Mouse (Mus musculus): ENCODE measurements at regions not wholly inside any gene's neighbourhood (a gene's known extent, or its start where the extent isn't known, plus 50 kb on each side); places are given as distances from the start of the nearest gene placed in this dataset.

DNA sequence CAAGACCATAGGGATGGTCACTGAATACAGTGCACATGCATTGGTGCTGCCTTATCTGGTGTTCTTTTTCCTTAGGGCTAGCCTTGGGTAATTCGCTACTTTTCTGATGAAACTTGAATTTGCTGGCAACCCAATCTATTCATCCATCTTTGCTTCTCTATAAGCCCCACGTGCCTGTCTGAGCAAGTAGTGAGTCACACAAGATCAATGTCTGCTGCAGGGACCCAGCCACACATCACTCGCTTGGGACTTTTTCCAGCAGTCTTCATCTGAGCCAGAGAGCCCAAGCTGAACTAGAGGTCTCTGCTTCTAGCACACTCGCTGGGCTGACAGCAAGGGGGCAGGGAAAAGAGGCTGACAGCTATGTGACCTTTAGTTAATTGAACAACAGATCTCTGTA, 464.3 kb upstream of the Nmur2 start:
- Histone ChIP-seq H3K4me2 (replicated peaks; ENCODE audit: low read depth, low read length, severe bottlenecking) (no peak overlapping the region), H3K27ac (replicated peaks; ENCODE audit: low read depth, low read length) (no peak overlapping the region), H3K4me3 (replicated peaks; ENCODE audit: low read length) (no peak overlapping the region), H3K27me3 (ENCODE audit: control insufficient read depth, insufficient read depth, low read length) (no peaks in the 10 kb centered on the region), H3K9me3 (ENCODE audit: control insufficient read depth, low read length) (no peaks in the 10 kb centered on the region), H3K9ac (ENCODE audit: low read depth, low read length, severe bottlenecking) (no peak overlapping the region), H3K4me1 (ENCODE audit: control insufficient read depth, insufficient read depth, low read length) (no peaks in the 10 kb centered on the region), H3K36me3 (ENCODE audit: control insufficient read depth, insufficient read depth, low read length) (no peaks in the 10 kb centered on the region)
- DNase-seq (ENCODE audit: low spot score) (no peak), ATAC-seq (ENCODE audit: low FRiP score, low read depth) (no peak)
- TF ChIP-seq POLR2A (IDR thresholded peaks at IDR 0.05; ENCODE audit: borderline replicate concordance, extremely low read depth, insufficient read depth, insufficient read length): no peak
- 66% methylated on average over 4 of the region's 4 CpGs for WGBS

- 70% methylated on average over 2 of the region's 2 CpGs for WGBS
- Histone ChIP-seq H3K4me1 (ENCODE audit: control insufficient read depth, insufficient read depth, low read length) (no peaks in the 10 kb centered on the region), H3K36me3 (ENCODE audit: control insufficient read depth, insufficient read depth, low read length) (no peaks in the 10 kb centered on the region), H3K27me3 (ENCODE audit: control insufficient read depth, insufficient read depth, low read length) (no peaks in the 10 kb centered on the region), H3K4me3 (replicated peaks; ENCODE audit: low read length) (no peak overlapping the region), H3K27ac (replicated peaks; ENCODE audit: low read depth, low read length) (no peak overlapping the region), H3K9me3 (ENCODE audit: control insufficient read depth, low read length) (no peaks in the 10 kb centered on the region), H3K4me2 (replicated peaks; ENCODE audit: low read depth, low read length, severe bottlenecking) (no peak overlapping the region), H3K9ac (ENCODE audit: low read depth, low read length, severe bottlenecking) (no peak overlapping the region)
- ATAC-seq (ENCODE audit: low FRiP score, low read depth): no peak
- TF ChIP-seq POLR2A (IDR thresholded peaks at IDR 0.05; ENCODE audit: borderline replicate concordance, extremely low read depth, insufficient read depth, insufficient read length): no peak
- DNase-seq (ENCODE audit: low spot score): no peak
Observed at GRCm38 (mm10) chr11:56514941-56515340, 474.1 kb upstream of the Nmur2 start.

DNA sequence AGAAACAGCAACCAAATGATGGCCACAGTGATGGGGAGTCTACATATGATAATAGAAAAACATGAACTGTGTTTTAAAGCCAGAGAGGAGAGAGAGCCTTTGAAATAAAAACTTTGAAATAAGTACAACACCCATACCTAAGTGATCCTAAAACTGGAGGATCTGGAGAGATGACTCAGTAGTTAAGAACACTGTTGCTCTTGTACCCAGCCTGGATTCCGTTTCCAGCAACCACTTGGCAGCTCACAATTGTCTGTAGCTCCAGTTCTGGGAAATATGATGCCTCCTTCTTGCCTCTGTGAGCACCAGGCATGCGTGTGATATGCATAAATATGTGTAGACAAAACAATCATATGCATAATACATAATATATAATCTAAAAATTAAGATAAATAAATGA, 477.7 kb upstream of the Nmur2 start:
- no peaks in the 10 kb centered on the region for H3K27me3 ChIP-seq (ENCODE audit: control insufficient read depth, insufficient read depth, low read length)
- no peak overlapping the region for H3K27ac ChIP-seq (replicated peaks; ENCODE audit: low read depth, low read length)
- no peaks in the 10 kb centered on the region for H3K4me1 ChIP-seq (ENCODE audit: control insufficient read depth, insufficient read depth, low read length)
- TF ChIP-seq POLR2A (IDR thresholded peaks at IDR 0.05; ENCODE audit: borderline replicate concordance, extremely low read depth, insufficient read depth, insufficient read length): no peak
- no peak for ATAC-seq (ENCODE audit: low FRiP score, low read depth)
- DNase-seq (ENCODE audit: low spot score): no peak
- no peaks in the 10 kb centered on the region for H3K9me3 ChIP-seq (ENCODE audit: control insufficient read depth, low read length)
- no peak overlapping the region for H3K9ac ChIP-seq (ENCODE audit: low read depth, low read length, severe bottlenecking)
- 61% methylated on average over 2 of the region's 2 CpGs for WGBS
- no peaks in the 10 kb centered on the region for H3K36me3 ChIP-seq (ENCODE audit: control insufficient read depth, insufficient read depth, low read length)
- no peak overlapping the region for H3K4me2 ChIP-seq (replicated peaks; ENCODE audit: low read depth, low read length, severe bottlenecking)
- H3K4me3 ChIP-seq (replicated peaks; ENCODE audit: low read length): no peak overlapping the region

DNA sequence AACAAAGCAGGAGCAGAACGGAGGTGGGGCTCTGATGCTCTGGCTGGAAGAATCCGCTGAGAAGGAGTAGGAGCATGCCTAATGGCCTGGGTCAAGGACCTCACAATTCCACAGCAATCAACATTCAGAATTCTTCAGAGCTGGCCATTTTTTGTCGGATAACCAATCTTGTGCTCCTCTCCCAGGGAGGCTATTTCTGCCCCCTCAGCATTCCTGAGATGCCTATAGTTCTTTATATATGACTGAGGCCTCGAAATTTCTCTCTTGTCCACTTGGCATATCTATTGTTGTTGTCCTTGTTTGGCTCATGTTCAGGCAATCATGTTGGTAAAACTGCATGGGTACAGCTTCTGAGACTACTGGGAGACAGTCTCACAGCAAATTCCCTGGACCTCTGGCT, 460.5 kb upstream of the Gria1 start:
- Histone ChIP-seq H3K9me3 (ENCODE audit: control insufficient read depth, low read length) (no peaks in the 10 kb centered on the region), H3K9ac (ENCODE audit: low read depth, low read length, severe bottlenecking) (no peak overlapping the region), H3K4me2 (replicated peaks; ENCODE audit: low read depth, low read length, severe bottlenecking) (no peak overlapping the region), H3K27ac (replicated peaks; ENCODE audit: low read depth, low read length) (no peak overlapping the region), H3K4me1 (ENCODE audit: control insufficient read depth, insufficient read depth, low read length) (no peaks in the 10 kb centered on the region), H3K27me3 (ENCODE audit: control insufficient read depth, insufficient read depth, low read length) (no peaks in the 10 kb centered on the region), H3K36me3 (ENCODE audit: control insufficient read depth, insufficient read depth, low read length) (no peaks in the 10 kb centered on the region), H3K4me3 (replicated peaks; ENCODE audit: low read length) (no peak overlapping the region)
- WGBS: 62% methylated on average over 4 of the region's 4 CpGs
- no peak for TF ChIP-seq POLR2A (IDR thresholded peaks at IDR 0.05; ENCODE audit: borderline replicate concordance, extremely low read depth, insufficient read depth, insufficient read length)
- ATAC-seq (ENCODE audit: low FRiP score, low read depth): no peak
- DNase-seq (ENCODE audit: low spot score): no peak

DNA sequence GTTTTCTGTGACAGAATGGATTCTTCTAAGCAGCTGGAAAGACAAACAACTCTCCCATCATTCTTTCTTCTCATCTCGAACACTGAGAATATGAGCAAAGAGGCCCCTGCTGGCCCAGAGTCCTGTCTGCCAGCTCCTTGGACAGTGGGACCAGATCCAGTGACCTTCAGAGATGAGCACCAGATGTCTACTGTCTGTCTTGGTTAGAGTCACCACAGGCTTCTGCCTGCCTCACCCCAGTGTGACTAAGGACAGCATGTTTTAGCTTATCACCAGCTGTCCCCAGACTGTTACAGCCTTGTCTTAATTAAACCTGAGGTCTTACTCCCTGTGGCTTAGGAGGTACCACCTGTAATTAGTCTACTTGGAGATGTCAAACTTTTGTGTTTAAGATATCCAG, 454.9 kb upstream of the Gria1 start:
- Histone ChIP-seq H3K27me3 (ENCODE audit: control insufficient read depth, insufficient read depth, low read length) (no peaks in the 10 kb centered on the region), H3K9ac (ENCODE audit: low read depth, low read length, severe bottlenecking) (no peak overlapping the region), H3K4me1 (ENCODE audit: control insufficient read depth, insufficient read depth, low read length) (no peaks in the 10 kb centered on the region), H3K4me2 (replicated peaks; ENCODE audit: low read depth, low read length, severe bottlenecking) (no peak overlapping the region), H3K4me3 (replicated peaks; ENCODE audit: low read length) (no peak overlapping the region), H3K36me3 (ENCODE audit: control insufficient read depth, insufficient read depth, low read length) (no peaks in the 10 kb centered on the region), H3K9me3 (ENCODE audit: control insufficient read depth, low read length) (no peaks in the 10 kb centered on the region), H3K27ac (replicated peaks; ENCODE audit: low read depth, low read length) (no peak overlapping the region)
- no peak for TF ChIP-seq POLR2A (IDR thresholded peaks at IDR 0.05; ENCODE audit: borderline replicate concordance, extremely low read depth, insufficient read depth, insufficient read length)
- DNase-seq (ENCODE audit: low spot score): no peak
- no peak for ATAC-seq (ENCODE audit: low FRiP score, low read depth)
- WGBS: 90% methylated on average over 1 of the region's 1 CpGs

DNA sequence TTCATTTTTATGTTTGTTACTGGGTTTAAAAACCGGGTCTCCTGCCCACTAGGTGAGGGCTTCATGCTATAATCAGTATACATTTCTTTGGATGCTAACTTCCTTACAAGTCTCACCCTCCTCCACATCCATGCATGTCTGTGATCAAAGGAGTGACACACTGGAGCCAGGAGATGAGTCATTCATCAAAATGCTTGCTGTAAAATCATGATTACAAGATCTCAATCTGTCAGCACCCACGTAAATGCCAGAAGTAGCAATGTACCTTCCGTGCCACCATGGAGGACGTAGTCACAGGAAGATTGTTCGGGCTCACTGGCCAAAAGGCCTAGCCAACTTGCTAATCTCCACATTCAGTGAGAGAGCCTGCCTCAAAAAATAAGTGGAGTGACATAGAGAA, 431.2 kb upstream of the Gria1 start:
- DNase-seq (ENCODE audit: low spot score) (no peak), ATAC-seq (ENCODE audit: low FRiP score, low read depth) (no peak)
- WGBS: 72% methylated on average over 5 of the region's 5 CpGs
- Histone ChIP-seq H3K9ac (ENCODE audit: low read depth, low read length, severe bottlenecking) (no peak overlapping the region), H3K4me3 (replicated peaks; ENCODE audit: low read length) (no peak overlapping the region), H3K9me3 (ENCODE audit: control insufficient read depth, low read length) (no peaks in the 10 kb centered on the region), H3K4me1 (ENCODE audit: control insufficient read depth, insufficient read depth, low read length) (no peaks in the 10 kb centered on the region), H3K27ac (replicated peaks; ENCODE audit: low read depth, low read length) (no peak overlapping the region), H3K36me3 (ENCODE audit: control insufficient read depth, insufficient read depth, low read length) (no peaks in the 10 kb centered on the region), H3K27me3 (ENCODE audit: control insufficient read depth, insufficient read depth, low read length) (no peaks in the 10 kb centered on the region), H3K4me2 (replicated peaks; ENCODE audit: low read depth, low read length, severe bottlenecking) (no peak overlapping the region)
- no peak for TF ChIP-seq POLR2A (IDR thresholded peaks at IDR 0.05; ENCODE audit: borderline replicate concordance, extremely low read depth, insufficient read depth, insufficient read length)

Data from limb, embryonic 14.5 days (tissue).